In the genomic region with DNA sequence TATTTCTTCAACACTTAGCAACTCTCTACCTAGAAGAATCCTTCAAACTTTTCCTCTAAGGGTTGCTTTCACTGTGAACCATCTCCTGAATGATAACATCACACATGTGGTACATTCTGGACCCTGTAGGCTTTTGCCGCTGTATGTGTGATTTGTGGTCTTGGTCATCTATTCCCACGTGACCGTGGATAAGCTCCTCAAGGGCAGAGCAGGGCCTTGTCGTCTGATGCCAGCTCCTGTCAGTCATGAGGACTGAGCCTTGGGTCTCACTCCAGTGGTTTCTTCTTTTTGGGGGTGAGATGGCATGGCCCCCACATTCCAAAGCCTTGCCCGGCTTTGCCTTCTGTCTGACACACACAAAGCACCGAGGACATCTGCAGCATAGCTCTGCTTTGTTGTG, we compare ENCODE assay signal across 28 mouse cellular contexts.
"Had no signal": no experiment of that assay in that cellular context is flagged by ENCODE, and none has a peak within 500 bp of the region (broad histone marks: within the 10 kb centered on the region; RNA-seq: fewer than 3 reads in every experiment).

No protein-coding gene starts in this region.

- H3K9me3 ChIP-seq: heart, embryonic 10.5 days; heart, embryonic 12.5 days; hindbrain, embryonic 10.5 days; hindbrain, embryonic 12.5 days; intestine, embryonic 15.5 days; limb, embryonic 10.5 days; limb, embryonic 12.5 days; liver, embryonic 13.5 days; liver, embryonic 15.5 days had no signal

- H3K27me3 ChIP-seq: heart, embryonic 12.5 days; intestine, embryonic 15.5 days had no signal

- H3K4me3 ChIP-seq: gastrocnemius, adult 2 months; heart, embryonic 10.5 days; heart, embryonic 12.5 days; hindbrain, embryonic 10.5 days; hindbrain, embryonic 12.5 days; intestine, embryonic 15.5 days; layer of hippocampus, adult 2 months; left cerebral cortex, adult 2 months; limb, embryonic 10.5 days; limb, embryonic 12.5 days; liver, embryonic 13.5 days; liver, embryonic 15.5 days had no signal

- H3K4me2 ChIP-seq: heart, embryonic 12.5 days; hindbrain, embryonic 12.5 days; hindbrain, embryonic 14.5 days; intestine, embryonic 15.5 days; limb, embryonic 12.5 days; liver, embryonic 11.5 days; liver, embryonic 13.5 days; liver, embryonic 15.5 days had no signal

- H3K36me3 ChIP-seq: heart, embryonic 10.5 days; heart, embryonic 12.5 days; hindbrain, embryonic 10.5 days; hindbrain, embryonic 12.5 days; intestine, embryonic 15.5 days; limb, embryonic 10.5 days; limb, embryonic 12.5 days; liver, embryonic 13.5 days; liver, embryonic 15.5 days had no signal

- H3K9ac ChIP-seq: heart, embryonic 12.5 days; hindbrain, embryonic 12.5 days; hindbrain, embryonic 14.5 days; intestine, embryonic 15.5 days; limb, embryonic 12.5 days; liver, embryonic 13.5 days; liver, embryonic 15.5 days; liver, postnatal 0 days had no signal

- H3K4me1 ChIP-seq: liver, embryonic 15.5 days had no signal

- H3K27ac ChIP-seq: gastrocnemius, adult 2 months; heart, embryonic 10.5 days; hindbrain, embryonic 10.5 days; hindbrain, embryonic 12.5 days; hindbrain, embryonic 14.5 days; intestine, embryonic 15.5 days; layer of hippocampus, adult 2 months; left cerebral cortex, adult 2 months; limb, embryonic 10.5 days; limb, embryonic 12.5 days; liver, embryonic 13.5 days; liver, embryonic 15.5 days had no signal

- ATAC-seq: hindbrain, embryonic 16.5 days; inflammation-experienced regulatory T-cells, adult 6 months; intestine, embryonic 15.5 days; intestine, postnatal 0 days; liver, postnatal 0 days had no signal

- DNase-seq: gastrocnemius, adult 2 months; gastrocnemius, postnatal 10 days; gastrocnemius, postnatal 25 days; heart, adult 18-20 months; heart, postnatal 10 days; heart, postnatal 4 days; kidney, adult 18-20 months; kidney, postnatal 10 days; kidney, postnatal 25 days; kidney, postnatal 4 days; liver; liver, embryonic 13.5 days; liver, postnatal 0 days had no signal
